Mouse (Mus musculus) limb, embryonic 11.5 days (tissue): ENCODE data around the gene Akap8l. TPM values are rescaled to one million over a fixed set of nuclear protein-coding genes. Genes with fewer than 3 reads are reported as not detected.

ENCODE experiments used
- ATAC-seq: fragments of 200-750 bp; cut with Nextera tagmentation; 2 replicates; pipeline ENCODE4 v1.8.0; 2017; ENCODE audit warnings: low read depth; ENCODE audit not compliant: insufficient number of reproducible peaks, low FRiP score, low TSS enrichment
- DNase-seq: peaks from one replicate; pipeline ENCODE4 v3.0.0-alpha.2; 2015; ENCODE audit warnings: low spot score
- H3K27ac ChIP-seq: fragments of 300-500 bp; sonication (generic); replicated peaks from 2 replicates; pipeline ENCODE4 v1.5.1; 2014; ENCODE audit warnings: low read depth, mild to moderate bottlenecking, low read length
- H3K27me3 ChIP-seq: fragments of 300-500 bp; sonication (generic); 2 replicates; pipeline ENCODE4 v1.6.1; 2014; ENCODE audit warnings: mild to moderate bottlenecking, low read length, mixed read lengths; ENCODE audit not compliant: control insufficient read depth, insufficient read depth
- H3K36me3 ChIP-seq: fragments of 300-500 bp; sonication (generic); 2 replicates; pipeline ENCODE4 v1.6.1; 2014; ENCODE audit warnings: mild to moderate bottlenecking, low read length, moderate library complexity, mixed read lengths; ENCODE audit not compliant: control insufficient read depth, insufficient read depth
- H3K4me1 ChIP-seq: fragments of 300-500 bp; sonication (generic); 2 replicates; pipeline ENCODE4 v1.6.1; 2014; ENCODE audit warnings: low read length, mixed read lengths; ENCODE audit not compliant: control insufficient read depth, insufficient read depth
- H3K4me2 ChIP-seq: fragments of 300-500 bp; sonication (generic); 2 replicates; pipeline ENCODE4 v1.6.1; 2014; ENCODE audit warnings: low read depth, mild to moderate bottlenecking, moderate library complexity; ENCODE audit not compliant: severe bottlenecking
- H3K4me3 ChIP-seq: fragments of 300-500 bp; sonication (generic); 2 replicates; pipeline ENCODE4 v1.5.1; 2014; ENCODE audit warnings: low read depth, low read length
- H3K9ac ChIP-seq: fragments of 300-500 bp; sonication (generic); 2 replicates; pipeline ENCODE4 v1.6.1; 2014; ENCODE audit warnings: mild to moderate bottlenecking, low read length
- H3K9me3 ChIP-seq: fragments of 300-500 bp; sonication (generic); 2 replicates; pipeline ENCODE4 v1.6.1; 2016; ENCODE audit warnings: low read length; ENCODE audit not compliant: control insufficient read depth
- WGBS: fragments of 180-500 bp; shearing (Covaris S2); extraction: QIAGEN DNeasy Blood & Tissue Kit; methylation state at CpG from one replicate; pipeline ENCODE4 v1.1.7; 2014; 5-methylcytosine and 5-hydroxymethylcytosine counted together
- polyA plus RNA-seq: library from polyadenylated mRNA; unstranded; fragments of >200 nt; fragmentation: Nextera tagmentation; extraction: Ambion mirVana; gene quantifications from 2 replicates; pipeline ENCODE4 v1.2.1, GENCODE M21; 2014

Gene Akap8l
- polyA plus RNA-seq, 1 experiment from 2014 or later, result 73.5 TPM

DNA sequence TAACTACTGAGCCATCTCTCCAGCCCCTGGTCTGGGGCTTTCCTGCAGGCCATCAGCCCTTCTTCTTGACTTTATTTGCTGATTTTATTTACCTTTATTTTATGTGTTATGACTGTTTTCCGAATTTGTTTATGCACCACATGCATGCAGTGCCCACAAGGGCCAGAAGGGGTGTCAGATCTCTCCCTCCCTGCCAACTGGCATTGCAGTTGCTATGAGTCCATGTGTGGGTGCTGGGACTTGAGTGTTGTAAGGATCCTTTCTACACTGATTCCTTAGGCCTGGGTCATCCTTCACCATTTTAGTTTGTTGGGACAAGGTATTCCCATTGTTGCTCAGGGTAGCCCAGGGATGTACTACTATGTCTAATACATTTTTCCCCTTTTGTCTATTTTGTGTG lies 52.3 kb downstream of the Akap8l start:
- WGBS, result 97% methylated on average over 1 of the region's 1 CpGs
- ATAC-seq, result no peak
- Histone ChIP-seq H3K9me3 (no peaks in the 10 kb centered on the region), H3K4me1 (no peaks in the 10 kb centered on the region), H3K36me3 (no peaks in the 10 kb centered on the region), H3K4me2 (no peak overlapping the region), H3K27ac (no peak overlapping the region), H3K27me3 (no peaks in the 10 kb centered on the region), H3K4me3 (no peak overlapping the region), H3K9ac (no peak overlapping the region)
- no peak for DNase-seq

DNA sequence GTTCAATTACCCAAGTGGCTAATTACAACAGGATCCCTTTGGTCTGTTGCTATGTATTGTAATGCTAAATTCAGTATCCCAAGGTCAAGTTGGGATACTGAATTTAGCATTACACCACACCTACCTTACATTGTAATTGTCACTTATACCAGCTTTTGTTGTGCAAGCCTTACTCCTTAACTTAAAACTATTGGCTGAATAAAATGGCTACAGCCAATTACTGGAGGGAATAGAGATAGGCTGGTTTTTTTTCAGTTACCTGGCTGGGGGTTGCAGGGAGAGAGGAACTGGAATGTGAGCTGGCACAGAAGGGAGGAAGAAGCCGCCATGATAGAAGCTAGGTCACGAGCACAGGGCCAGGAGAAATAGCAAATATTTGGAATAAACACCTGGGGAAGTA lies 54.5 kb downstream of the Akap8l start:
- H3K9me3 ChIP-seq, result no peaks in the 10 kb centered on the region
- no peaks in the 10 kb centered on the region for H3K27me3 ChIP-seq
- no peak for DNase-seq
- H3K4me1 ChIP-seq, result no peaks in the 10 kb centered on the region
- H3K9ac ChIP-seq, result no peak overlapping the region
- 79% methylated on average over 2 of the region's 2 CpGs for WGBS
- no peak overlapping the region for H3K4me3 ChIP-seq
- no peak for ATAC-seq
- H3K4me2 ChIP-seq, result no peak overlapping the region
- H3K36me3 ChIP-seq, result no peaks in the 10 kb centered on the region
- H3K27ac ChIP-seq, result no peak overlapping the region

DNA sequence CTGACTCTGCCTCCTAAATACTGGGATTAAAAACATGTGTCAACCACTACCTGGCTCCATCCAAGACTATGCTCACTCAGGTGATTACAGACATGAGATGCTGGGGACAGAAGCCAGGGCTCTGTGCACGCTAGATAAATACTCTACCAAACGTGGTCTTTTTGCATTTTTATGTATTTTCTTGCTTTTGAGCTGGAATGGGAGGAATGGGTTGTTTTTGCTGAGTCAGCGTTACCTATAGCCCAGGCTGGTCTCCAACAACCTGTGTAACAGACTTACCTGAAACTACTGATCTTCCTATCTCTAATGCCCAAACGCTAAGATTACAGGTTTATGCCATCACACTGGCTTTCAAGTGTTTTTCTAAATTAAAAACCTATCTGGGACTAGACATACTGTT lies 55.2 kb downstream of the Akap8l start:
- no peak overlapping the region for H3K27ac ChIP-seq
- no peak overlapping the region for H3K4me3 ChIP-seq
- H3K27me3 ChIP-seq, result no peaks in the 10 kb centered on the region
- no peaks in the 10 kb centered on the region for H3K4me1 ChIP-seq
- no peaks in the 10 kb centered on the region for H3K9me3 ChIP-seq
- H3K36me3 ChIP-seq, result no peaks in the 10 kb centered on the region
- no peak for DNase-seq
- H3K9ac ChIP-seq, result no peak overlapping the region
- no peak for ATAC-seq
- 85% methylated on average over 4 of the region's 4 CpGs for WGBS
- H3K4me2 ChIP-seq, result no peak overlapping the region

DNA sequence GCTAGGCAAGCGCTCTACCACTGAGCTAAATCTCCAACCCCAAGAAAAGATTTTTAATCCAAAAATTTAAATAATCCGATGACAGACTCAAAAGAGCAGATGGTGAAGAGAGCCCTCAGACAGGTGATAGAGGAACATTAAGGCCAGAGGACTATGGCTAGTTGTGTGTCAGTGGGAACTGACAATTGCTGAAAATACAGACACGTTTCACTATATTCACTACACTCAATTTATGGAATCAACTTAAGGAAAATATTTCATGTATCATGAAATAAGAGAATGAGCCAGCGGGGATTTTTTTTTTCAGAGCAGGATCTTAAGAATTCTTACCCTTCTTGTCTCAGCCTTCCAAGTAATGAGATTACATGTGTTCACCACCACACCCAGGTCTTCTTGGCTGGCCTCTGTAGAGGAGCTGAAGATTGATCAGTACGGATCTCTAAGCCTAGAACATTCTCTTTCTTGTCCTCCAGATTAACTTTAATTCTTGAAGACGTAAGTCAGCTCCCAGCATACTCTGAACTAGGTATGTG lies 65.2 kb downstream of the Akap8l start:
- ATAC-seq, result no peak
- H3K9ac ChIP-seq, result peak overlapping the region; percentile 96
- H3K4me3 ChIP-seq, result peak overlapping the region; percentile 86
- H3K4me2 ChIP-seq, result peak overlapping the region; percentile 43
- no peaks in the 10 kb centered on the region for H3K9me3 ChIP-seq
- H3K27me3 ChIP-seq, result no peaks in the 10 kb centered on the region
- H3K4me1 ChIP-seq, result no peaks in the 10 kb centered on the region
- H3K27ac ChIP-seq, result peak overlapping the region; percentile 97; the same call in 1 of the 2 replicates
- no peaks in the 10 kb centered on the region for H3K36me3 ChIP-seq
- DNase-seq, result no peak
- WGBS, result 59% methylated on average over 6 of the region's 6 CpGs

DNA sequence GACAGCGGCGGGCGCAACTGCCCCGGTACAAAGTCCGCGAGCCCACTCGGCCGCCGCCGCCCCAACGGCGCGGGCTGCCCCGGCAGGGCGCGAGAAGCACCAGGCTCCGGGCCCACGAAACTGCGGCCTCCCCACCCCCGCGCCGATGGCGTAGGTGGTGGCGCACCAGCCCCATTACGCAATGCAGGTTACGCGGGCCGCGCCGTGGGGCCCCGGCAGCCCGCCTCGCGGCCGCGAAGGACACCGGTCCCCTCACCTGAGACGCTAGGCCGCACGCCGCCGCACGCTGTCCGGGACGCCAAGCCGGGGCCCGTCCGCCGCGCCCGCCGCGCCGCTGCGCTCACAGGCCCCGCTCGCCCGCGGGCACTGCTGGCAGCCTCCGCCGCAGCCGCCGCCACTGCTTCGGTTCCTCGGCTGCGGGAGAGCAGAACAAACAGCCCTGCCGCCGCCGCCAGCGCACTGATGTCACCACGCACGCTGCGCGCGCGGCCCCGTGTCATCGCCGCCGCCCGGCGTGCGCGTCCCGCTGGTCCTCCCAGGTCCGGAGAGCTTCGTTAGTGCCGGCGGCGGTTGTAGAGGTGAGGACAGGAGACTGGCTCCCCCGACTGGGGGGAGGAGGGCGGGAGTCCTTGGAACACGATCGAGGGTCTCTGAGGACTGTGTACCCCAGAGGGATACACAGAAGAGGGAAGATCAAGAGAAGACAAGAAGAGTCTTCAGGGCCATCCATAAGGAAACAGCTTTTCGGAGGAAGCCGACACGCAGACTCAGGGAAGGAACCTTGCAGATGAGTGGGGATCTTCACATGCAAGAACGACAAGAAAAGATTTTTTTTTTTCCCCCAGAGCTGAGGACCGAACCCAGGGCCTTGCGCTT lies 65.9 kb downstream of the Akap8l start, which contains the start of gene Brd4:
Brd4 (minus strand) TSS at position 461 of the 876 bp plus-strand sequence.
- H3K4me2 ChIP-seq, result peak within 1 kb of the TSS; percentile 67
- peak; percentile 83 for ATAC-seq
- no peaks in the 10 kb centered on the region for H3K9me3 ChIP-seq
- DNase-seq, result peak; percentile 96
- no peaks in the 10 kb centered on the region for H3K27me3 ChIP-seq
- H3K36me3 ChIP-seq, result no peaks in the 10 kb centered on the region
- WGBS, result under 1% methylated on average over 88 of the region's 100 CpGs
- peak within 1 kb of the TSS; percentile 86 for H3K4me3 ChIP-seq
- peak within 1 kb of the TSS; percentile 96 for H3K9ac ChIP-seq
- no peaks in the 10 kb centered on the region for H3K4me1 ChIP-seq
- peak within 1 kb of the TSS; percentile 97 for H3K27ac ChIP-seq

DNA sequence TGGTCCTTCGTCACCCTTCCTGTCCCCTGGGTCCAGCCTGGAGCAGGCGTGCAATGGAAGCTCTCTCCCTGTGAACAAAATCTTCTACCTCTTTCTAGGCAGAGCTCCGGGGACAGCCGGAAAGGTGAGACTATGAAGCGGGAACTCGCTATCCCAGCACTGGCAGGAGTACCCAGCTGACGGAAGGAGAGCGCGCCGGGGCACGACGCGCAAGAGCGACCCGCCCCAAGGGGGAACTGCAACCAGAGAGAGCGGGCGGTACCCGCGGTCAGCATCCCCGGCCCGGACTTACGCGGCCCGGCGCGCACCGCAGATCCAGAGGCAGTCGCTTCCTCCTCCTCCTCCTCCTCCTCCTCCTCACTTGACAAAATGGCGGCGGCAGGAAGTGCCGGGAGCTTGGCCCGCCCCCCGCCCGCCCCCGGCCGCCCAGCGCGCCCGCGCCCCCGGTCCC lies 66.6 kb downstream of the Akap8l start:
- Histone ChIP-seq H3K4me3 (peak overlapping the region; percentile 86), H3K9ac (peak overlapping the region; percentile 96), H3K9me3 (no peaks in the 10 kb centered on the region), H3K4me2 (peak overlapping the region; percentile 67), H3K4me1 (no peaks in the 10 kb centered on the region), H3K36me3 (no peaks in the 10 kb centered on the region), H3K27ac (peak overlapping the region; percentile 97), H3K27me3 (no peaks in the 10 kb centered on the region)
- DNase-seq (peak; percentile 67), ATAC-seq (peak; percentile 41)
- 0% methylated on average over 28 of the region's 41 CpGs for WGBS

DNA sequence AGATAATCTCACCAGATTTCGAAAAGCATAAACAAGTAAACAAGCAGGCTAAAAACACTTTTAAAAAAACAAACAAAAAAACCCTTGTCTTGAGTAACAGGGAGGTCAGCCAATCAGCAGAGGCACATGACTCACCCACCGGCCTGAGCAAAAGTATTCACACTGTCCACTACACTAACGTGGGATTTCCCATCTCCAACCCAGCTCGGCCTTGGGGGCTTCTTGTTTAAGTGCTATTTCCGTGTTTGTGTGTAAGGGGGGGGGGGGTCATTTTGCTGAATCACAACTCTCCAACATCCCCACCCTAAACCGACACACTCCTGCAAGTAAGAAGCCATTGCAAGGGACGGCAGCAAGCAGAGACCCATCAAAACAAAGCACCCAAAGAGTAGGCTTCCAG lies 67.1 kb downstream of the Akap8l start:
- WGBS, result 8% methylated on average over 7 of the region's 7 CpGs
- H3K9me3 ChIP-seq, result no peaks in the 10 kb centered on the region
- H3K4me1 ChIP-seq, result no peaks in the 10 kb centered on the region
- H3K27me3 ChIP-seq, result no peaks in the 10 kb centered on the region
- peak overlapping the region; percentile 96 for H3K9ac ChIP-seq
- H3K27ac ChIP-seq, result peak overlapping the region; percentile 97; the same call in 1 of the 2 replicates
- DNase-seq (peak; percentile 32), ATAC-seq (no peak)
- H3K4me2 ChIP-seq, result peak overlapping the region; percentile 67
- peak overlapping the region; percentile 86 for H3K4me3 ChIP-seq
- no peaks in the 10 kb centered on the region for H3K36me3 ChIP-seq

DNA sequence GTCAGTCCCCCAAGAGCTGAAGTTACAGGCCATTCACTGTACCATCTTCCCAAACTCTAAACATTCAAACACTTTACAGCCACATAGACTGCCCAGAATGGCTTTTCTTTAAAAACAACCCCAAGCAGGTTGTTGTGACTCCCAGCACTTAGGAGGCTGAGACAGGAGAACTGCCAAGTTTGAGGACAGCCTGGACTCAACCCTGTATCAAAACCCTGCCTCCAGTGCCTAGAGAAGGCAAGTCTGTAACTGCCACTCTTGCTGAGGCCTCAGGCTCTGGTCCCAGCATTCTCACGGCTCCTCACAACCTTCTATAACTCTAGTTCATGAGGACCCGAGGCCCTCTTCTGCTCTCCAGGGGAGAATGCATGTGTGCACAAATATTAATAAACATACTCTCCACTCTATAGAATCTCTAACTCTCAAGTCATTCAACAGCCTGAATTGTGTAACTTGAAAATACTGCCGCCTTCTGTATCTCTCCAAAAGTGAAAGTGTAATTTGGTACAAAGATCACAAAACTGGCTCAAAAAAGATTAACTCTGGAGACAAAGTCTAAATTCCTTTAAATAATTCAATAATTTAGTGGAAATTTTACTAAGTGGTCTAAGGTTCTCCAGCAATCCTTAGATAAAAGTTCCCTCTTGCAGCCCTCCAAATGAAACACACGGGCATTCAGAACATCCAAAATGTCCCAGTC lies 68.6 kb downstream of the Akap8l start:
- Histone ChIP-seq H3K4me3 (no peak overlapping the region), H3K27ac (no peak overlapping the region), H3K9ac (no peak overlapping the region), H3K27me3 (no peaks in the 10 kb centered on the region), H3K4me1 (no peaks in the 10 kb centered on the region), H3K36me3 (no peaks in the 10 kb centered on the region), H3K9me3 (no peaks in the 10 kb centered on the region), H3K4me2 (no peak overlapping the region)
- DNase-seq, result no peak
- 90% methylated on average over 4 of the region's 4 CpGs for WGBS
- ATAC-seq, result no peak
